Mouse (Mus musculus): ENCODE data around the gene Vgf. TPM values are rescaled to one million over a fixed set of nuclear protein-coding genes. Genes with fewer than 3 reads are reported as not detected.
A peak's percentile ranks its signal among the peaks of the same experiment; 100 is the strongest.

Vgf gene
- polyA plus RNA-seq, 1 experiment: not detected

- WGBS: 93% methylated on average over 10 of the region's 10 CpGs
- TF ChIP-seq CTCF (IDR thresholded peaks at IDR 0.05; ENCODE audit: extremely low read depth, insufficient read depth, insufficient read length, insufficient replicate concordance) (no peak), POLR2A (IDR thresholded peaks at IDR 0.05; ENCODE audit: low read depth, low read length) (no peak)
- Histone ChIP-seq H3K4me1 (ENCODE audit: control insufficient read depth, insufficient read depth, insufficient read length) (no peaks in the 10 kb centered on the region), H3K27me3 (ENCODE audit: control insufficient read depth, insufficient read depth, low read length) (no peaks in the 10 kb centered on the region), H3K4me3 (ENCODE audit: extremely low read depth, insufficient read depth, insufficient read length) (no peak overlapping the region), H3K36me3 (ENCODE audit: control insufficient read depth, insufficient read depth, low read length) (peaks cover 26% of the 10 kb centered on the region), H3K27ac (ENCODE audit: insufficient read depth, low read length) (no peak overlapping the region)
- no peak for DNase-seq (ENCODE audit: low read depth in 1 of 2, low spot score in 2 of 2)
Observed at GRCm38 (mm10) chr5:137039453-137039852, 13.3 kb downstream of the Vgf start.

- no peak for DNase-seq (ENCODE audit: low read depth in 1 of 2, low spot score in 2 of 2)
- H3K4me3 ChIP-seq (ENCODE audit: extremely low read depth, insufficient read depth, insufficient read length): no peak overlapping the region
- no peak overlapping the region for H3K27ac ChIP-seq (ENCODE audit: insufficient read depth, low read length)
- peaks cover 26% of the 10 kb centered on the region for H3K36me3 ChIP-seq (ENCODE audit: control insufficient read depth, insufficient read depth, low read length)
- TF ChIP-seq CTCF (IDR thresholded peaks at IDR 0.05; ENCODE audit: extremely low read depth, insufficient read depth, insufficient read length, insufficient replicate concordance) (no peak), POLR2A (IDR thresholded peaks at IDR 0.05; ENCODE audit: low read depth, low read length) (no peak)
- 91% methylated on average over 10 of the region's 10 CpGs for WGBS
- H3K4me1 ChIP-seq (ENCODE audit: control insufficient read depth, insufficient read depth, insufficient read length): peaks cover 6% of the 10 kb centered on the region; the same call in 1 of the 2 replicates
- H3K27me3 ChIP-seq (ENCODE audit: control insufficient read depth, insufficient read depth, low read length): no peaks in the 10 kb centered on the region
Observed at GRCm38 (mm10) chr5:137041442-137041841, 15.2 kb downstream of the Vgf start.

DNA sequence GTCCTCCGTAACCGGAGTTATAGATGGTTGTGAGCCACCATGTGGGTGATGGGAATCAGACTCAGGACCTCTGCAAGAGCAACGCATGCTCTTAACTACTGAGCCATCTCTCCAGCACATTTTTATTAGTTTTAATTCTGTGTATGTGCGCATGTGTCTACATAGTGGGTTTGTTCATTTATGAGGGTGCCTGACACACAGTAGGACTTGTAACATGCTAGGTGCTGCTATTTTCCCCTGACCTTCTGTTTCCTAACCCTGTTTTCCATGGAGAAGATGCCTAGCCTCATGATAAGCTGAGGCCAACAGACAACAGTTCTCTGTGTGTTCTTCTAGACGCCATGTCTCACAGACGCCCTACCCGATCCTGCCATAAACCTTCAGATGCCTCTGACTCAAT is 17.8 kb downstream of the Vgf start:
- H3K4me3 ChIP-seq (ENCODE audit: extremely low read depth, insufficient read depth, insufficient read length): no peak overlapping the region
- DNase-seq (ENCODE audit: low read depth in 1 of 2, low spot score in 2 of 2): no peak
- no peak for TF ChIP-seq CTCF (IDR thresholded peaks at IDR 0.05; ENCODE audit: extremely low read depth, insufficient read depth, insufficient read length, insufficient replicate concordance)
- TF ChIP-seq POLR2A (IDR thresholded peaks at IDR 0.05; ENCODE audit: low read depth, low read length): no peak
- H3K4me1 ChIP-seq (ENCODE audit: control insufficient read depth, insufficient read depth, insufficient read length): peaks cover 6% of the 10 kb centered on the region; the same call in 1 of the 2 replicates
- WGBS: 95% methylated on average over 7 of the region's 7 CpGs
- H3K27me3 ChIP-seq (ENCODE audit: control insufficient read depth, insufficient read depth, low read length): no peaks in the 10 kb centered on the region
- peaks cover 12% of the 10 kb centered on the region for H3K36me3 ChIP-seq (ENCODE audit: control insufficient read depth, insufficient read depth, low read length)
- no peak overlapping the region for H3K27ac ChIP-seq (ENCODE audit: insufficient read depth, low read length)

GRCm38 (mm10) chr5:137045402-137046323 is 19.5 kb downstream of the Vgf start, which contains the start of gene Ap1s1:
Gene Ap1s1, minus strand, starts transcription at chr5:137046135.
- WGBS: under 1% methylated on average over 48 of the region's 48 CpGs
- DNase-seq (ENCODE audit: low read depth in 1 of 2, low spot score in 2 of 2): peak; percentile 87 to 93
- no peaks in the 10 kb centered on the region for H3K27me3 ChIP-seq (ENCODE audit: control insufficient read depth, insufficient read depth, low read length)
- H3K27ac ChIP-seq (ENCODE audit: insufficient read depth, low read length): 0 out of 2 replicates have a peak within 1 kb of the TSS, but pooled peaks have one; percentile 8
- H3K4me3 ChIP-seq (ENCODE audit: extremely low read depth, insufficient read depth, insufficient read length): peak within 1 kb of the TSS; percentile 80
- peaks cover 6% of the 10 kb centered on the region; the same call in 1 of the 2 replicates for H3K4me1 ChIP-seq (ENCODE audit: control insufficient read depth, insufficient read depth, insufficient read length)
- TF ChIP-seq POLR2A (IDR thresholded peaks at IDR 0.05; ENCODE audit: low read depth, low read length) (no peak), CTCF (IDR thresholded peaks at IDR 0.05; ENCODE audit: extremely low read depth, insufficient read depth, insufficient read length, insufficient replicate concordance) (no peak)
- H3K36me3 ChIP-seq (ENCODE audit: control insufficient read depth, insufficient read depth, low read length): peaks cover 7% of the 10 kb centered on the region

- WGBS: 26% methylated on average over 5 of the region's 5 CpGs
- Histone ChIP-seq H3K36me3 (ENCODE audit: control insufficient read depth, insufficient read depth, low read length) (peaks cover 7% of the 10 kb centered on the region), H3K4me1 (ENCODE audit: control insufficient read depth, insufficient read depth, insufficient read length) (peaks cover 6% of the 10 kb centered on the region; the same call in 1 of the 2 replicates), H3K27ac (ENCODE audit: insufficient read depth, low read length) (no peak overlapping the region), H3K27me3 (ENCODE audit: control insufficient read depth, insufficient read depth, low read length) (no peaks in the 10 kb centered on the region), H3K4me3 (ENCODE audit: extremely low read depth, insufficient read depth, insufficient read length) (no peak overlapping the region; the same call in 1 of the 2 replicates)
- TF ChIP-seq POLR2A (IDR thresholded peaks at IDR 0.05; ENCODE audit: low read depth, low read length): no peak
- TF ChIP-seq CTCF (IDR thresholded peaks at IDR 0.05; ENCODE audit: extremely low read depth, insufficient read depth, insufficient read length, insufficient replicate concordance): no peak
- DNase-seq (ENCODE audit: low read depth in 1 of 2, low spot score in 2 of 2): no peak
Observed at GRCm38 (mm10) chr5:137046324-137046718, 20.1 kb downstream of the Vgf start.

GRCm38 (mm10) chr5:137046991-137047390 is 20.8 kb downstream of the Vgf start:
- H3K27ac ChIP-seq (ENCODE audit: insufficient read depth, low read length): no peak overlapping the region

More at GRCm38 (mm10) chr5:137046991-137047390, 20.8 kb downstream of the Vgf start:
- peaks cover 6% of the 10 kb centered on the region; the same call in 1 of the 2 replicates for H3K4me1 ChIP-seq (ENCODE audit: control insufficient read depth, insufficient read depth, insufficient read length)
- H3K27me3 ChIP-seq (ENCODE audit: control insufficient read depth, insufficient read depth, low read length): no peaks in the 10 kb centered on the region
- H3K4me3 ChIP-seq (ENCODE audit: extremely low read depth, insufficient read depth, insufficient read length): no peak overlapping the region
- H3K36me3 ChIP-seq (ENCODE audit: control insufficient read depth, insufficient read depth, low read length): peaks cover 3% of the 10 kb centered on the region
- TF ChIP-seq POLR2A (IDR thresholded peaks at IDR 0.05; ENCODE audit: low read depth, low read length): no peak
- TF ChIP-seq CTCF (IDR thresholded peaks at IDR 0.05; ENCODE audit: extremely low read depth, insufficient read depth, insufficient read length, insufficient replicate concordance): no peak
- DNase-seq (ENCODE audit: low read depth in 1 of 2, low spot score in 2 of 2): no peak

Measured in spleen, adult 2 months (tissue).